Mouse (Mus musculus): ENCODE results near the gene Itgb7.
A peak's percentile ranks its signal among the peaks of the same experiment; 100 is the strongest.

The Itgb7 gene

DNA sequence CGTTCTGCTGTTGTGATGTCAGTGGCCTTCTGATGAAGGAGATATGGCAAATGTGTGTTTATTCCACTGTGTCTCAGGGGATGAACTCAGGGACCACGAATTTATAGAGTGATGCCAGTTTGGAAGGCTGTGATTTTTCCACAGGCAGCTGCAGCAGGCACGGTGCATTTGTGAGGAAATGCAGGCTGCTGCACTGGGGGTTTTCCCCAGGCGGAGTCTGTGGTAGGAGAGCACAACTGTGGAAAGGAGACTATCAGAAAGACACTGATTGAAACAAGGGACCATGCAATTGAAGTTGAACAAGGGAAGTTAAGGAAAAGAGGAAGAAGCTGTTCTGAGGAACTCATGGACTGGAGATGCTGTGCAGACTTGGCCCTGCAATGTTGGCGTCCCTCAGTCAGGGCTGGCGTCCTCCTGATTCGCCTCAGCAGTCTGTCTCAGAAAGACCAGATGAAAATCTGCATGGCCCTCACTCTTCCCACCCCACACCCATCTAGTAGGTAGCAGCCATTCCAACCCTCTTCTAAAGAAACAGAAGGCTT lies 39.4 kb downstream of the Itgb7 start:
- no peak for DNase-seq

DNA sequence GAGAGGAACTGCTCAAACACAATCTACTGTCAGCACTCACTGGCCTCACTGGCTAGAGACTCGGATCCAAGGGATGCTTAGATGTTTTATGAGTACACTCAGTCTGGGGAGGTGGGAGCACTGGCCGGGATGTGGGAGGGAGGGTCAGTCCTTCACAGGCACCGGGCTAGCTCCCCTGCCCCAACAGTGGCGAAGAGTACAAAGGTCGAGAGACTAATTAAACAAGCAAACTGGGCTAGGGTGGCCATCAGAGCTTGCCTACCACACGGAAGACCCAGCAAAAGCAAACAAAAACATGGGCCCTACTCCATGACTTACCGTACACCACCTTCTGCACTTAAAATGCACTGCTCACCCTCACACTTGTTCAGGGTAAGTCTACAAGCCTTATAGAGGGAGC lies 40.0 kb downstream of the Itgb7 start:
- no peak for DNase-seq

DNA sequence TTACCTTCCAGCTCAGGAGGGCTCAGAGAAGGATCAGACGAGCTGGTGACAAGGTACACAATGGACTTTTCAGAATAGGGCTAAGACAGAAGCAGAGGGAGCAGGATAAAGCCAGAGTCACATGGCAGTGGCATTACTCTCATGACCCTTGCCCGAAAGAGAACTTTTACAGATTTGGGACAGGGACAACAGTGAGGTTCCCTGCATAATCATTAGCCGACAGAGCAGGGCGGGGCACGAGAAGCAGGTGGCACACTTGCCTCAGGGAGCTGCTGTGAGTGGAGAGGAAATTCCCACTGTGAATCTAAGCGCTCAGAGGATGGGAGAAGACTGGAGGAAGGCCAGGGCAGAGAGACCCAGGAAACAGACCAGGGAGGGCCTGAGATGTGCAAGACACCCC lies 42.9 kb downstream of the Itgb7 start:
- no peak for DNase-seq

DNA sequence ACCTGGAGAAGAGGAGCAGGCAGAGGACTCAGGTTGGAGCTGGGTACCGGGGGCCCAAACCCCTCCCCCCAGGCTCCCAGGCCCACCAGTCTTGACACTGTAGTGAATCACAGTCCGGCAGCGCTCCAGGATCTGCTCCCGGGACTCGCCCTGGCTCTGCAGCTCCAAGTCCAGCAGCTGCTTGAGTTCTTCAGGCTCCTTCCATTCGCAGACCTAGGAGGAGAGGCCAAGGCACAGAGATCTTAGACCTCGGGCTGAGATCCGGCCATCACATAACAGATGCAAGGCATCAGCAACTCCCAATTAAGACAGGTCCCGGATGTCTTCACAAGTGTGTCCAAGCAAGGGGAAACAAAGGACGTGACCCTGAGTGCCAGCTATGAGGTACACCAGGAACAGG lies 43.6 kb downstream of the Itgb7 start:
- no peak for DNase-seq

DNA sequence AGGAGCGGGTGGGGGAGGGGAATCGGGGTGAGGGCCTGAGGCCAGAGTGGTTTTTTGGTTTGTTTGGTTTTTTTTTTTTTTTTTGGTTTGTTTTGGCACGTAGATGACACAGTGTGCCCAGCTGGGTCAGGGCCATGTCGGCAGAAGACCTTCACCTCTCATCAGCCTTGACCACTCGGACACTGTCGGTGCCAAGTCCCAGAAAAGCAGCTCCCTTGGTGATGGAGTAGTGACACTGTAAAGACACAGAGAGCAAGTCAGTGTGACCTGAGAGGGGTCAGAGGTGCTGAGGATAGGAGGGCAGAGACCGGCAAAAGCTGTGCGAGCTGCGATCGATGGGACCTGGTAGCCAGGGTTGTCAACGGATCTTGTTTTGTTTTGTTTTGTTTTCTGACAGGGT lies 45.5 kb downstream of the Itgb7 start:
- DNase-seq: no peak

DNA sequence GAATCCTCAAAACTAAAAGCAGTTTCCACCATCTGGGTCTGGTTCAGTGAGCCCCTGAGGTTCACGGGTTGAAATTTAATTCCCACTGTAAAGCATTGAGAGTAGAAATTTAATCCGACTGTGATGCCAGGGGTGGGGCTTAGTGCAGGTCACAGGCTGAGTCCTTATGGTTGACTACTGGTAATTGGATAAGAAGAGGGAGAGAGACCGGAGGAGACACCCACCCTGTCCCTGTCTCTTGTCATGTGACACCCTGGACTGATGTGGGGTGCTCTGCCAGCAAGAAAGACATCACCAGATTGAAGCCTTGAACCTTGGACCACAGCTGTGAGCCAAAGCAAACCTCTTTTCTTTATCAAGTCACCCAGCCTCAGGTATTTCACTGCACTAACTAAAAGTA lies 48.7 kb downstream of the Itgb7 start:
- DNase-seq: no peak

DNA sequence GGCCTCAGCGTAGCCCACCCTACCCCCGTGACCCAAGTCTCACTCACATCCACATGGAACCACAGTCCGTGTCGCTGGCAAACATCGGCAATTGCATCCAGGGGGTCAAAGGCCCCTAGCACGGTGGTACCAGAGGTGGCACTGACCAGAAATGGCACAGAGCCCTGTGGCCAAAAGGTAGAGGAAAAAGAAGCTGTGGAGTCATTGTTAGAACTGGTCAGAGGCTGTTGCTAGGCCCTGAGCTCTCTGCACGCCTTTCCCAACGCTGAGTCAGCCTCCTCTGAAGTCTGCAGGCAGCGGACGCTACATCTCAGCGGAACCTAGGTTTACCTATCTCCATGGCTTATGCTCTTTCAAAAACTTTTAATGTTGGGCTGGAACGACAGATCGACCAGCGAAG lies 51.8 kb downstream of the Itgb7 start:
- DNase-seq: no peak

DNA sequence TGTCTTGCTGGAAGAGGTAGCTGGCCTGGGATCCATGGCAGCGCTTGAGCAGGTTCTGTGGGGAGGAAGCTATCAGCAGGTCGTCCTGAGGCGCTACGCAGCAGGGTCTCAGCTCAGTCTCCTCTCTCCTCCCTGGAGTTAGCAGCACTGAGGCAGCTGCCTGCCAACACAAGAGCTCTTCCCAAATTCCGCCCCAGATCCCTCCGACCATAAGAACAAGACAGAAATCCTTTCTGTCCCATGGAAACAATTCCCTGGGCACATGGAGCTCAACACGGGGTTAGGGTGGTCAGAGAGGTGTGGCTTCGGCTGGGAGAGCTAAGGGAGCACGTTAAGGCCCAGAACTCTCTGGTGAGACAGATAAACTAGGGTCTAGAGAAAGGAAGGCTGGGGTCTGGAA lies 52.6 kb downstream of the Itgb7 start:
- DNase-seq: no peak

DNA sequence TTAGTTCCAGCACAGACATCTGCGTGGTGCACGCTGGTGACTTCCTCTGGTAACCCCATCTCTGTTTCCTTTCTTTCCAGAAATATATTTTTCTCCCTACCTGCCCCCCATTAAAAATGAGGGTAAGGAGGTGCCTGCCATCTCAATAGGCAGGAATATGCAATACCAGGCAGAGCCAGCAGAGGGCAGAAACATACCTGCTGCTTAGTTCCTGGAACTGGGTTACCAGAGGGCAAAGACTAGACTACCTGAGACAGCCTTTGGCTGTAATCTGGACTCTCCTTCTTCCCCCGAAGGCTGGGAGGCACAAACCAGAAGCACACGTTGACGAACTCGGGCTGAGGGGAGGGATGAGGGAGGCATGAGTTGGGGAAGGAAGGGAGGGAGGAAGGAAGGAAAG lies 53.5 kb downstream of the Itgb7 start:
- DNase-seq: peak; percentile 89 to 95

DNA sequence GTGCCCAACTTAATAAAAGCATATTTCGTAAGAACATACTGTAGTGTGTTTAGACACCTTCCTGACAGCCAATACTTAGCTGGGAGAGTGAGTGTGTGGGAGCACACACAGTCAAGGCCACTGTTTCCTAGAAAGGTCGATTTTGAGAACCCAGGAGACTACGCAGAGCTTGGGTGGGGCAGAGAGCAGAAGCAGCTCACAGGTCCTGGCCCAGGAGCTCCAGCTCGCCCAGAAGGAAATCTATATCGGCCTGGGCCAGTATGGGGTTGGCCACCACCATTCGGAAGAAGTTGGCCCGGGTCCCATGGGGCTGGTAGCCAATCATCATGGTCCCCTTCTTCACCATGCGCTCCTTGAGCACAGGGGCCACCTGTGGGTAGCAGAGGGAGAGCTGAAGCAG lies 54.3 kb downstream of the Itgb7 start:
- no peak for DNase-seq

DNA sequence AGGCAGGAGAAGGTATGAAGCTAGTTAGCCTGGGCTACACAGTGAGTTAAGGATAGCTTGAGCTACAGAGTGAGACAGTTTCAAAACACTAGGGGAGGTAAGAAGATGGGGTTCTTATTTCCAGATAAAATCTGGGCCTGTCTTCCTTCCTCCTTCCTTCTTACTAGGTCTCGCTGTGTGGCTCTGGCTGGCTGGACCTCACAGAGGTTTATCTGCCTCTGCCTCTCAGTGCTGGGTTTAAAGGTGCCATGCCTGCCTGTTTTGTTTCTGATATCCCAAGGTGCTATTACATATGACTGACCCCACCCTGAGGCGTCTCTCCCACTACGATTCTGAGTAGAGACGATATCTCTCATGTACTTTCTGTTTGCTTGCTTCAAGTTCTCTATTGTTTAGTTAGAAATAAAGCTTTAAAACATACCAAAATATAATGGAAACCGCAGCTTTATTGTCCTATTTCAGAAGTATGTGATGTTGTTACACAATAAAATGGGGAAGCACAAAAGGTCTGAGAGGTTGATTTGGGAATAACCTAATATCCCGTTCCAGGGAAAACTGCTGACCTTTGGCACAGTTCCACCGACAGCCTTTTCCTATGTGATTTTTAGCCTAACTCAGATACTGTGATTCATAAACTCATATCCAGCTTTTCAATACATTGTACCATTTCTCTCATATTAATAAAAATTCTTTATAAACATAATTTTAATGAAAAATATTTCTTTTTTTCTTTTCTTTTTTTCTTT lies 55.0 kb downstream of the Itgb7 start:
- no peak for DNase-seq

DNA sequence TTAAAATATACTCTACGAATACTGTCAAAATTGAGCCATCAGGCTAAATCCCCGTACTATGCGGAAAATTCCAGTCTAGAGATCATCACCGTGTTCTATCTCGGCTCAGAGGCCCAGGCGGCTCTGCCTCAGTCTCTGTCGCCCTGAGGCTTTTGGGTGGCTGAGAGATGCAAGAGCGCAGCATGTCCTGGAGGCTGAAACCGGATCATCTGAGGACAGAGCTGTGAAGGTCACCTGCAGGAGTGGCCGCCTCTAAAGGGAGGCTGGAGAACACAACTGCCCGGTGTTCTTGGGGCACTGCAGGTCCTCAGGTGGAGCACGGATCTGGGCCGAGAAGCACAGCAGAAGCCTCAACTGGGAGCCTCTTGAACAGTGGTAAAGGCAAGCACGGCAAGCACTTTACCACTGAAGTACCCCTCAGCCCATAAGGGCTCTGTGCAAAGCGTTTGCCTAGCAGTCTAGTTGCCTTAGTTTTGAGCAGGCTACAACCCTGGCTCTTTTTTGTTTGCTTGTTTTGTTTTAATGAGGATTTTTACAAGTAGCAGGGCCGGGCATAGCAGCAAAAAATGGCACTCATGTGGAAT lies 55.9 kb downstream of the Itgb7 start:
- DNase-seq: no peak

DNA sequence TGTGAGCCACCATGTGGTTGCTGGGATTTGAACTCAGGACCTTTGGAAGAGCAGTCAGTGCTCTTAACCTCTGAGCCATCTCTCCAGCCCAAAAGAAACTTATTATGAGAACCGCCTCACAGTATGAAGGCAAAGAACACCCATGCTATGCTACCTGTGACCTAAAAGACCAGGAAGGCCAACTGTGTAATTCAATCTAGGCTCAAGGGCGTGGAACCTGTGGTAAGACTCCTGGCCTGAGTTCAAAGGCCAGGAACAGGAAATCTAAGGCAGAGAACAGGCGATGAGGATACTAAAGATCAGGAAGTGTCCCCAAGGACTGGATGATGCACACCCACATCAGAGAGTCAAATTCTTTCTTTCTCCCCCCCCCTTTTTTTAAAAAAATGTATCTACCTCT lies 58.2 kb downstream of the Itgb7 start:
- DNase-seq: no peak

DNA sequence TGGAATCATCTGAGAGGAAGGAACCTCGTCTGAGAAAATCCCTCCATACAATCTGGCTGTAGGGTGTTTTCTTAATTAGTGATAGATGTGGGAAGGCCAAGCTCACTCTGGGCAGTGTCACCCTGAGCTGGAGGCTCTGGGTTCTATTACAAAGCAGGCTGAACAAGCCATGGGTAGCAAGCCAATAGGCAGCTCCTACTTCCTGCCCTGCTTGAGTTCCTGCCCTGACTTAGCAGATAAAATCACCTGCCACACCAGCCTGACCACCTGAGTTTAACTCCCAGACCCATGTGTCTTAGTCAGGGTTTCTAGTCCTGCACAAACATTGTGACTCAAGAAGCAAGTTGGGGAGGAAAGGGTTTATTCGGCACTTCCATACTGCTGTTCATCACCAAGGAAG lies 62.7 kb downstream of the Itgb7 start:
- DNase-seq: no peak

DNA sequence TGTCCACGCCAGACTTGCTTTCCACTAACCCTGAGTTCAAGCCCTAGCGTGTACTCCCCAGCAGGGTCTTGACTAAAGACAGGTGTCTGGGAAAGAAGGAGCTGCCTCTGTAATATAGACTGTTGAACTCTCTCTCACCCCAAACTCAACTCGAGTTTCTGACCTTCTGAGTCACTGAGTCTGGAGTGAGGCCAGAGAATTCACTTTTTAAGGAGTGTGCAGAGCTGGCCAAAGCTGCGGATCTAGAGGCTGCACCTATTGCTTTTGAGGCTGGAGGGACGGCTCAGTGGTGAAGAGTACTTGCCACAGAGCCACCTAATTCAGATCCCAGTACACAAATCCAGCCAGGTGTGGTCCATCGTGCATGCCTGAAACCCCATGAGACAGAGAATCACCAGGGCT lies 64.1 kb downstream of the Itgb7 start:
- DNase-seq: no peak
